Mouse (Mus musculus): Measurements from ENCODE around the gene Wdfy2. TPM values are rescaled to one million over a fixed set of nuclear protein-coding genes. Genes with fewer than 3 reads are reported as not detected.

The Wdfy2 gene
- polyA plus RNA-seq, 1 experiment = 9.5 TPM

- Histone ChIP-seq H3K27ac (ENCODE audit: insufficient read depth, low read length) (no peak overlapping the region), H3K4me3 (ENCODE audit: extremely low read depth, insufficient read depth, insufficient read length) (no peak overlapping the region)
- 92% methylated on average over 10 of the region's 10 CpGs for WGBS
Observed at GRCm38 (mm10) chr14:62916488-62917034, 79.1 kb downstream of the Wdfy2 start.

GRCm38 (mm10) chr14:62921401-62921800 is 83.9 kb downstream of the Wdfy2 start:
- Histone ChIP-seq H3K4me3 (ENCODE audit: extremely low read depth, insufficient read depth, insufficient read length) (no peak overlapping the region), H3K36me3 (ENCODE audit: control insufficient read depth, insufficient read depth, low read length) (peaks cover 1% of the 10 kb centered on the region; the same call in 1 of the 2 replicates), H3K27me3 (ENCODE audit: control insufficient read depth, insufficient read depth, low read length) (no peaks in the 10 kb centered on the region), H3K27ac (ENCODE audit: insufficient read depth, low read length) (no peak overlapping the region), H3K4me1 (ENCODE audit: control insufficient read depth, insufficient read depth, insufficient read length) (0 out of 2 replicates have a peak, but pooled peaks cover 2% of the 10 kb centered on the region)
- 95% methylated on average over 5 of the region's 5 CpGs for WGBS
- TF ChIP-seq POLR2A (IDR thresholded peaks at IDR 0.05; ENCODE audit: low read depth, low read length) (no peak), CTCF (IDR thresholded peaks at IDR 0.05; ENCODE audit: extremely low read depth, insufficient read depth, insufficient read length, insufficient replicate concordance) (no peak)
- DNase-seq (ENCODE audit: low read depth in 1 of 2, low spot score in 2 of 2) = no peak

More at GRCm38 (mm10) chr14:62916488-62917034, 79.1 kb downstream of the Wdfy2 start:
- H3K27me3 ChIP-seq (ENCODE audit: control insufficient read depth, insufficient read depth, low read length) = no peaks in the 10 kb centered on the region
- H3K36me3 ChIP-seq (ENCODE audit: control insufficient read depth, insufficient read depth, low read length) = no peaks in the 10 kb centered on the region
- no peak for DNase-seq (ENCODE audit: low read depth in 1 of 2, low spot score in 2 of 2)
- H3K4me1 ChIP-seq (ENCODE audit: control insufficient read depth, insufficient read depth, insufficient read length) = 0 out of 2 replicates have a peak, but pooled peaks cover 2% of the 10 kb centered on the region
- no peak for TF ChIP-seq POLR2A (IDR thresholded peaks at IDR 0.05; ENCODE audit: low read depth, low read length)
- TF ChIP-seq CTCF (IDR thresholded peaks at IDR 0.05; ENCODE audit: extremely low read depth, insufficient read depth, insufficient read length, insufficient replicate concordance) = no peak

- TF ChIP-seq CTCF (IDR thresholded peaks at IDR 0.05; ENCODE audit: extremely low read depth, insufficient read depth, insufficient read length, insufficient replicate concordance) (no peak), POLR2A (IDR thresholded peaks at IDR 0.05; ENCODE audit: low read depth, low read length) (no peak)
- H3K4me1 ChIP-seq (ENCODE audit: control insufficient read depth, insufficient read depth, insufficient read length) = 0 out of 2 replicates have a peak, but pooled peaks cover 2% of the 10 kb centered on the region
- peaks cover 4% of the 10 kb centered on the region for H3K36me3 ChIP-seq (ENCODE audit: control insufficient read depth, insufficient read depth, low read length)
- H3K27me3 ChIP-seq (ENCODE audit: control insufficient read depth, insufficient read depth, low read length) = no peaks in the 10 kb centered on the region
- no peak overlapping the region for H3K4me3 ChIP-seq (ENCODE audit: extremely low read depth, insufficient read depth, insufficient read length)
- no peak for DNase-seq (ENCODE audit: low read depth in 1 of 2, low spot score in 2 of 2)
- no peak overlapping the region for H3K27ac ChIP-seq (ENCODE audit: insufficient read depth, low read length)
Observed at GRCm38 (mm10) chr14:62922637-62923036, 85.2 kb downstream of the Wdfy2 start.

- no peaks in the 10 kb centered on the region for H3K27me3 ChIP-seq (ENCODE audit: control insufficient read depth, insufficient read depth, low read length)
- peaks cover 4% of the 10 kb centered on the region for H3K36me3 ChIP-seq (ENCODE audit: control insufficient read depth, insufficient read depth, low read length)
- no peak overlapping the region for H3K4me3 ChIP-seq (ENCODE audit: extremely low read depth, insufficient read depth, insufficient read length)
- DNase-seq (ENCODE audit: low read depth in 1 of 2, low spot score in 2 of 2) = no peak
- 86% methylated on average over 4 of the region's 4 CpGs for WGBS
- TF ChIP-seq CTCF (IDR thresholded peaks at IDR 0.05; ENCODE audit: extremely low read depth, insufficient read depth, insufficient read length, insufficient replicate concordance) (no peak), POLR2A (IDR thresholded peaks at IDR 0.05; ENCODE audit: low read depth, low read length) (no peak)
- H3K27ac ChIP-seq (ENCODE audit: insufficient read depth, low read length) = no peak overlapping the region
- H3K4me1 ChIP-seq (ENCODE audit: control insufficient read depth, insufficient read depth, insufficient read length) = 0 out of 2 replicates have a peak, but pooled peaks cover 2% of the 10 kb centered on the region
Observed at GRCm38 (mm10) chr14:62924800-62925199, 87.3 kb downstream of the Wdfy2 start.

- Histone ChIP-seq H3K36me3 (ENCODE audit: control insufficient read depth, insufficient read depth, low read length) (peaks cover 8% of the 10 kb centered on the region), H3K27me3 (ENCODE audit: control insufficient read depth, insufficient read depth, low read length) (no peaks in the 10 kb centered on the region), H3K4me1 (ENCODE audit: control insufficient read depth, insufficient read depth, insufficient read length) (no peaks in the 10 kb centered on the region), H3K4me3 (ENCODE audit: extremely low read depth, insufficient read depth, insufficient read length) (no peak overlapping the region), H3K27ac (ENCODE audit: insufficient read depth, low read length) (no peak overlapping the region)
- 50% methylated on average over 5 of the region's 5 CpGs for WGBS
- DNase-seq (ENCODE audit: low read depth in 1 of 2, low spot score in 2 of 2) = no peak
- TF ChIP-seq POLR2A (IDR thresholded peaks at IDR 0.05; ENCODE audit: low read depth, low read length) = no peak
Observed at GRCm38 (mm10) chr14:62928101-62928541, 90.6 kb downstream of the Wdfy2 start.

- no peak for DNase-seq (ENCODE audit: low read depth in 1 of 2, low spot score in 2 of 2)
- no peak overlapping the region for H3K27ac ChIP-seq (ENCODE audit: insufficient read depth, low read length)
- WGBS = 93% methylated on average over 9 of the region's 9 CpGs
- no peaks in the 10 kb centered on the region for H3K27me3 ChIP-seq (ENCODE audit: control insufficient read depth, insufficient read depth, low read length)
- no peak overlapping the region for H3K4me3 ChIP-seq (ENCODE audit: extremely low read depth, insufficient read depth, insufficient read length)
- peaks cover 1% of the 10 kb centered on the region; the same call in 1 of the 2 replicates for H3K4me1 ChIP-seq (ENCODE audit: control insufficient read depth, insufficient read depth, insufficient read length)
- TF ChIP-seq POLR2A (IDR thresholded peaks at IDR 0.05; ENCODE audit: low read depth, low read length) (no peak), CTCF (IDR thresholded peaks at IDR 0.05; ENCODE audit: extremely low read depth, insufficient read depth, insufficient read length, insufficient replicate concordance) (no peak)
- H3K36me3 ChIP-seq (ENCODE audit: control insufficient read depth, insufficient read depth, low read length) = peaks cover 13% of the 10 kb centered on the region
Observed at GRCm38 (mm10) chr14:62935361-62935760, 97.9 kb downstream of the Wdfy2 start.

- peaks cover 4% of the 10 kb centered on the region; the same call in 1 of the 2 replicates for H3K4me1 ChIP-seq (ENCODE audit: control insufficient read depth, insufficient read depth, insufficient read length)
- no peak for DNase-seq (ENCODE audit: low read depth in 1 of 2, low spot score in 2 of 2)
- no peak overlapping the region for H3K27ac ChIP-seq (ENCODE audit: insufficient read depth, low read length)
- WGBS = 79% methylated on average over 6 of the region's 6 CpGs
- TF ChIP-seq CTCF (IDR thresholded peaks at IDR 0.05; ENCODE audit: extremely low read depth, insufficient read depth, insufficient read length, insufficient replicate concordance) = no peak
- no peak for TF ChIP-seq POLR2A (IDR thresholded peaks at IDR 0.05; ENCODE audit: low read depth, low read length)
- H3K4me3 ChIP-seq (ENCODE audit: extremely low read depth, insufficient read depth, insufficient read length) = no peak overlapping the region
- H3K27me3 ChIP-seq (ENCODE audit: control insufficient read depth, insufficient read depth, low read length) = no peaks in the 10 kb centered on the region
- peaks cover 11% of the 10 kb centered on the region for H3K36me3 ChIP-seq (ENCODE audit: control insufficient read depth, insufficient read depth, low read length)
Observed at GRCm38 (mm10) chr14:62936631-62937380, 99.3 kb downstream of the Wdfy2 start.

Data from spleen, adult 2 months (tissue).